Mouse (Mus musculus): ENCODE measurements at regions not wholly inside any gene's neighbourhood (a gene's known extent, or its start where the extent isn't known, plus 50 kb on each side); places are given as distances from the start of the nearest gene placed in this dataset.

DNA sequence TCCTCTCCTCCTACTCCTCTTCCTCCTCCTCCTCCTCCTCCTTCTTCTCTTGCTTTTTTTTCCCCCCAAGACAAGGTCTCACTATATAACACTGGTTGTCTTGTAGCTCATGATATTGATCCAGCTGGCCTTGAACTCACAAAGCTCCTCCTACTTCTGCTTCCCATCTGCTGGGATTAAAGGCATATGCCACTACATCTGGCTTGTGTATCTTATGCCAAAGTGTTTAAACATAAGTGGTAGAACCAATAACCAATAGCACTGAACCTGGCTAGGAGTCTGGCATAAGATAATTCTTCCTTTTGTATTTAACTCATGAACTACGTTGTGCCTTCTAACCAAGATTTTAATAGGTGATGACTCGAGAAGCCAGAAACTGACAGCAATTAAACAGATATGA is 143.7 kb downstream of the Dusp6 start:
- TF ChIP-seq CTCF (IDR thresholded peaks at IDR 0.05), result no peak
- no peak for TF ChIP-seq EP300 (IDR thresholded peaks at IDR 0.05)
